Mouse (Mus musculus) C2C12 (cell line): ENCODE results near the gene Duxbl3.
"Not testable (repeated sequence)": the region's sequence is repeated elsewhere in the genome, so short reads cannot be mapped to it uniquely, and the experiment has no call there.

Experiments used
- CTCF ChIP-seq: IDR thresholded peaks from one replicate; pipeline ENCODE4 v1.5.1; 2011; ENCODE audit not compliant: control insufficient read depth, insufficient read depth, insufficient read length
- MAX ChIP-seq: IDR thresholded peaks from one replicate; pipeline ENCODE4 v1.6.1; 2011; ENCODE audit warnings: mild to moderate bottlenecking, control low read depth
- MYOD1 ChIP-seq: IDR thresholded peaks from one replicate; pipeline ENCODE4 v1.6.1; 2011; ENCODE audit warnings: low read depth; ENCODE audit not compliant: control insufficient read depth, insufficient read length

DNA sequence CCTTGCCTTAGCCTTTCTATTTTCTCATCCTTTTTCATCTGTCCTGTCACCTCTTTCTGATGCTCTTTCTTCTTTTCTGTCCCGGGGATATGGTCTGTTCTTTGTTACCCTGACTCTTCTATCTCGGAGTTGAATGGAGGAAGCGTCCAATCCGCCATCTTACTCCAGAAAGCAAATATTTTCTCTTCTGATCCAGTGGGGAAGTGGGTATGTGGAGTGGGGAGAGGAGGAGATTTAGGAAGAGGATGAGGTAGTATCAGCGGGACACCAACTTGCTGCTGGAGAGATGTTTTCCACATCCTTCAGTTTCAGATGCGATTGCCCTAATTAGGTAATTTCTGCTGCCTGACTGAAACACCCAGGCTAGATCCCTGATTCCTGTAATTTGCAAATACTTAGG, 967 bp downstream of the Duxbl3 start:
- TF ChIP-seq CTCF, MAX, MYOD1: not testable (repeated sequence)
